21 mouse cellular contexts compared by ENCODE assay signal in genomic region chr11:81647828-81648227, GRCm38 (mm10).
DNase-seq lines count a peak whose midpoint lies in the region; ATAC-seq and TF ChIP-seq lines count a peak whose summit lies in the region.
"Had no signal": no experiment of that assay in that cellular context is flagged by ENCODE, and none has a peak within 500 bp of the region (broad histone marks: within the 10 kb centered on the region; RNA-seq: fewer than 3 reads in every experiment).

No protein-coding gene starts in this region.

- peak; percentile 16; the same call in 1 of the 2 replicates for ATAC-seq in forebrain, embryonic 13.5 days
- ATAC-seq in forebrain, embryonic 16.5 days: no peak
- no peak for ATAC-seq in midbrain, embryonic 12.5 days (ENCODE audit: low FRiP score, low read depth)
- no peak for ATAC-seq in midbrain, embryonic 11.5 days (ENCODE audit: low FRiP score)
- peak; percentile 49; the same call in 1 of the 2 replicates for ATAC-seq in hindbrain, postnatal 0 days
- ATAC-seq in neural tube, embryonic 15.5 days (ENCODE audit: low FRiP score): peak; percentile 45; the same call in 1 of the 2 replicates

- H3K9ac ChIP-seq in forebrain, embryonic 13.5 days: no peak overlapping the region
- H3K9ac ChIP-seq in forebrain, embryonic 16.5 days (replicated peaks; ENCODE audit: low read depth, low read length): no peak overlapping the region
- H3K9ac ChIP-seq in midbrain, embryonic 12.5 days (replicated peaks): 0 out of 2 replicates have a peak overlapping the region, but pooled peaks have one; percentile 11
- H3K9ac ChIP-seq in midbrain, embryonic 11.5 days (ENCODE audit: low read length): no peak overlapping the region
- no peak overlapping the region for H3K9ac ChIP-seq in hindbrain, postnatal 0 days (replicated peaks; ENCODE audit: low read length)
- 0 out of 2 replicates have a peak overlapping the region, but pooled peaks have one; percentile 14 for H3K9ac ChIP-seq in neural tube, embryonic 15.5 days (replicated peaks)
- H3K9ac ChIP-seq: liver, embryonic 13.5 days; lung, embryonic 15.5 days had no signal

- H3K27me3 ChIP-seq in forebrain, embryonic 13.5 days: no peaks in the 10 kb centered on the region
- no peaks in the 10 kb centered on the region for H3K27me3 ChIP-seq in forebrain, embryonic 16.5 days (replicated peaks; ENCODE audit: control insufficient read depth, insufficient read depth, low read length)
- no peaks in the 10 kb centered on the region for H3K27me3 ChIP-seq in midbrain, embryonic 12.5 days
- H3K27me3 ChIP-seq in midbrain, embryonic 11.5 days (ENCODE audit: control insufficient read depth, insufficient read depth, low read length): no peaks in the 10 kb centered on the region
- H3K27me3 ChIP-seq in hindbrain, postnatal 0 days (ENCODE audit: insufficient read depth, low read length): no peaks in the 10 kb centered on the region
- no peaks in the 10 kb centered on the region for H3K27me3 ChIP-seq in neural tube, embryonic 15.5 days (replicated peaks)
- H3K27me3 ChIP-seq: liver, embryonic 13.5 days; lung, embryonic 15.5 days had no signal

- H3K27ac ChIP-seq in forebrain, embryonic 13.5 days: no peak overlapping the region
- H3K27ac ChIP-seq in forebrain, embryonic 16.5 days (ENCODE audit: low read length): no peak overlapping the region
- peak overlapping the region; percentile 49; the same call in 1 of the 2 replicates for H3K27ac ChIP-seq in midbrain, embryonic 12.5 days (replicated peaks)
- no peak overlapping the region for H3K27ac ChIP-seq in midbrain, embryonic 11.5 days (ENCODE audit: low read depth, low read length)
- H3K27ac ChIP-seq in hindbrain, postnatal 0 days: no peak overlapping the region
- H3K27ac ChIP-seq in neural tube, embryonic 15.5 days (replicated peaks): peak overlapping the region; percentile 45
- H3K27ac ChIP-seq: gastrocnemius, adult 2 months; left cerebral cortex, adult 2 months; liver, embryonic 13.5 days; lung, embryonic 15.5 days; macrophage; stomach, postnatal 0 days had no signal

- no peaks in the 10 kb centered on the region for H3K9me3 ChIP-seq in forebrain, embryonic 13.5 days (replicated peaks)
- H3K9me3 ChIP-seq in forebrain, embryonic 16.5 days (ENCODE audit: control insufficient read depth, low read length): no peaks in the 10 kb centered on the region
- H3K9me3 ChIP-seq in midbrain, embryonic 12.5 days: no peaks in the 10 kb centered on the region
- no peaks in the 10 kb centered on the region for H3K9me3 ChIP-seq in midbrain, embryonic 11.5 days (ENCODE audit: control insufficient read depth, low read length)
- no peaks in the 10 kb centered on the region for H3K9me3 ChIP-seq in hindbrain, postnatal 0 days (ENCODE audit: low read length)
- no peaks in the 10 kb centered on the region for H3K9me3 ChIP-seq in neural tube, embryonic 15.5 days (replicated peaks)
- H3K9me3 ChIP-seq: liver, embryonic 13.5 days; lung, embryonic 15.5 days had no signal

- H3K4me3 ChIP-seq in forebrain, embryonic 13.5 days: no peak overlapping the region
- H3K4me3 ChIP-seq in forebrain, embryonic 16.5 days (replicated peaks; ENCODE audit: low read length): no peak overlapping the region
- no peak overlapping the region for H3K4me3 ChIP-seq in midbrain, embryonic 12.5 days
- H3K4me3 ChIP-seq in midbrain, embryonic 11.5 days (ENCODE audit: low read depth, low read length): no peak overlapping the region
- H3K4me3 ChIP-seq in hindbrain, postnatal 0 days (ENCODE audit: low read length): no peak overlapping the region
- H3K4me3 ChIP-seq in neural tube, embryonic 15.5 days (replicated peaks): no peak overlapping the region
- H3K4me3 ChIP-seq: gastrocnemius, adult 2 months; left cerebral cortex, adult 2 months; liver, embryonic 13.5 days; lung, embryonic 15.5 days had no signal

- DNase-seq in midbrain, embryonic 11.5 days (ENCODE audit: low spot score, missing footprints): no peak
- no peak for DNase-seq in hindbrain, postnatal 0 days (ENCODE audit: low spot score)
- DNase-seq in urinary bladder, postnatal 14 days (ENCODE audit: low spot score): no peak
- no peak for DNase-seq in right cerebral cortex, adult 2 months (ENCODE audit: low spot score in 2 of 2)
- DNase-seq: adrenal gland, adult 8-10 months; cerebellum, adult 11-12 months; gastrocnemius, adult 2 months; heart, adult 11 months; kidney, adult 18-20 months; kidney, postnatal 25 days; liver, embryonic 13.5 days; right cerebral cortex, postnatal 14 days; thymus, postnatal 25 days had no signal

- no peaks in the 10 kb centered on the region for H3K36me3 ChIP-seq in forebrain, embryonic 13.5 days (ENCODE audit: poor library complexity, severe bottlenecking)
- H3K36me3 ChIP-seq in forebrain, embryonic 16.5 days (ENCODE audit: control insufficient read depth, insufficient read depth): no peaks in the 10 kb centered on the region
- no peaks in the 10 kb centered on the region for H3K36me3 ChIP-seq in midbrain, embryonic 12.5 days
- no peaks in the 10 kb centered on the region for H3K36me3 ChIP-seq in midbrain, embryonic 11.5 days (ENCODE audit: control insufficient read depth, insufficient read depth, low read length)
- H3K36me3 ChIP-seq in hindbrain, postnatal 0 days (ENCODE audit: insufficient read depth, low read length): no peaks in the 10 kb centered on the region
- H3K36me3 ChIP-seq in neural tube, embryonic 15.5 days: no peaks in the 10 kb centered on the region
- H3K36me3 ChIP-seq: liver, embryonic 13.5 days; lung, embryonic 15.5 days had no signal

- H3K4me2 ChIP-seq in forebrain, embryonic 13.5 days: no peak overlapping the region
- H3K4me2 ChIP-seq in forebrain, embryonic 16.5 days (ENCODE audit: low read length): no peak overlapping the region
- no peak overlapping the region for H3K4me2 ChIP-seq in midbrain, embryonic 12.5 days (replicated peaks)
- no peak overlapping the region for H3K4me2 ChIP-seq in midbrain, embryonic 11.5 days
- H3K4me2 ChIP-seq in hindbrain, postnatal 0 days (ENCODE audit: low read depth, low read length): no peak overlapping the region
- H3K4me2 ChIP-seq in neural tube, embryonic 15.5 days: no peak overlapping the region
- H3K4me2 ChIP-seq: liver, embryonic 13.5 days; lung, embryonic 15.5 days had no signal

- H3K4me1 ChIP-seq in forebrain, embryonic 13.5 days: peaks cover 14% of the 10 kb centered on the region
- H3K4me1 ChIP-seq in forebrain, embryonic 16.5 days (replicated peaks; ENCODE audit: control insufficient read depth, insufficient read depth, low read length): peaks cover 7% of the 10 kb centered on the region
- peaks cover 9% of the 10 kb centered on the region; the same call in 1 of the 2 replicates for H3K4me1 ChIP-seq in midbrain, embryonic 12.5 days
- H3K4me1 ChIP-seq in midbrain, embryonic 11.5 days (ENCODE audit: control insufficient read depth, insufficient read depth, low read length): no peaks in the 10 kb centered on the region
- peaks cover 6% of the 10 kb centered on the region; the same call in 1 of the 2 replicates for H3K4me1 ChIP-seq in hindbrain, postnatal 0 days (ENCODE audit: insufficient read depth, low read length)
- peaks cover 18% of the 10 kb centered on the region for H3K4me1 ChIP-seq in neural tube, embryonic 15.5 days
- H3K4me1 ChIP-seq: liver, embryonic 13.5 days; lung, embryonic 15.5 days had no signal

- 29% methylated on average over 3 of the region's 4 CpGs for WGBS in forebrain, embryonic 13.5 days
- WGBS in forebrain, embryonic 16.5 days: 32% methylated on average over 4 of the region's 4 CpGs
- 42% methylated on average over 4 of the region's 4 CpGs for WGBS in midbrain, embryonic 12.5 days
- 54% methylated on average over 4 of the region's 4 CpGs for WGBS in midbrain, embryonic 11.5 days
- WGBS in hindbrain, postnatal 0 days: 14% methylated on average over 4 of the region's 4 CpGs
- WGBS in neural tube, embryonic 15.5 days: 11% methylated on average over 3 of the region's 4 CpGs

- TF ChIP-seq CTCF in hindbrain, postnatal 0 days (IDR thresholded peaks at IDR 0.05; ENCODE audit: low read depth): 0 out of 2 replicates have a peak, but pooled peaks have one; percentile 2

Comparison
In these comparisons a context has a peak if more than half of its experiments do, and no peak if none do; other contexts are left out.
1. ATAC-seq: peak in forebrain, embryonic 13.5 days (single experiment), hindbrain, postnatal 0 days (single experiment) and neural tube, embryonic 15.5 days (single experiment); none in forebrain, embryonic 16.5 days (single experiment), midbrain, embryonic 12.5 days (single experiment) and midbrain, embryonic 11.5 days (single experiment).
2. H3K27ac ChIP-seq: peak in midbrain, embryonic 12.5 days (single experiment) and neural tube, embryonic 15.5 days (single experiment); none in forebrain, embryonic 13.5 days (single experiment), forebrain, embryonic 16.5 days (single experiment), midbrain, embryonic 11.5 days (single experiment) and hindbrain, postnatal 0 days (single experiment).
3. H3K9ac ChIP-seq: peak in midbrain, embryonic 12.5 days (single experiment) and neural tube, embryonic 15.5 days (single experiment); none in forebrain, embryonic 13.5 days (single experiment), forebrain, embryonic 16.5 days (single experiment), midbrain, embryonic 11.5 days (single experiment) and hindbrain, postnatal 0 days (single experiment).